Comparison of ENCODE assay signal across 8 mouse cellular contexts in the genomic region with DNA sequence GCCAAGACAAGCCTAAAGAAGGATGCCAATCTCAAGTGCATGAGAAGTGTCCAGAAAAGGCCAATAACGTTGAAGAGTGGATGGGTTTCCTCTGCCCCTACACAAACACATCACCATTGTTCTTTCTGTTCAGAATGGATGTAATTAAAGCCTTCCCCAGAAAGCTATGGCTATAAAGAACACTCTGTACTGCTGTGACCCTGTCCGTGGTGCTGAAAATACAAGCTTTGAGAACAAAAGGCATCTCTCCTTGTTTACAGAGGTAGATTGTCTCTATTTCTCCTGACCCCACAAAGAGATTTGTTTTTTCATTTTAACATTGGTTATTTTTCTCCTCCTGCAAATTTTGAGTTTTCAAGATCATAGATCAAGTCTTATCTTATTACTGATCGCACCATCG.
DNase-seq lines count a peak whose midpoint lies in the region; ATAC-seq and TF ChIP-seq lines count a peak whose summit lies in the region.

No protein-coding gene starts in this region.

- H3K9me3 ChIP-seq in kidney, embryonic 14.5 days (ENCODE audit: control insufficient read depth, low read length): no peaks in the 10 kb centered on the region
- no peaks in the 10 kb centered on the region for H3K9me3 ChIP-seq in midbrain, postnatal 0 days (ENCODE audit: low read length)

- no peak overlapping the region for H3K9ac ChIP-seq in kidney, embryonic 14.5 days (ENCODE audit: low read depth, low read length)
- H3K9ac ChIP-seq in midbrain, postnatal 0 days (replicated peaks; ENCODE audit: low read length, poor library complexity, severe bottlenecking): no peak overlapping the region

- ATAC-seq in kidney, embryonic 14.5 days (ENCODE audit: low FRiP score, low TSS enrichment): no peak
- no peak for ATAC-seq in midbrain, postnatal 0 days (ENCODE audit: low FRiP score)

- no peaks in the 10 kb centered on the region for H3K36me3 ChIP-seq in kidney, embryonic 14.5 days (ENCODE audit: control insufficient read depth, insufficient read depth, low read length)
- no peaks in the 10 kb centered on the region for H3K36me3 ChIP-seq in midbrain, postnatal 0 days (ENCODE audit: insufficient read depth, low read length)

- no peaks in the 10 kb centered on the region for H3K4me1 ChIP-seq in kidney, embryonic 14.5 days (ENCODE audit: control insufficient read depth, insufficient read depth, low read length)
- H3K4me1 ChIP-seq in midbrain, postnatal 0 days (ENCODE audit: insufficient read depth, low read length): no peaks in the 10 kb centered on the region

- no peak overlapping the region for H3K4me3 ChIP-seq in kidney, embryonic 14.5 days (ENCODE audit: low read length)
- no peak overlapping the region for H3K4me3 ChIP-seq in midbrain, postnatal 0 days (ENCODE audit: low read depth, low read length)

- H3K27me3 ChIP-seq in kidney, embryonic 14.5 days (ENCODE audit: control insufficient read depth, insufficient read depth, low read length): no peaks in the 10 kb centered on the region
- no peaks in the 10 kb centered on the region for H3K27me3 ChIP-seq in midbrain, postnatal 0 days (ENCODE audit: insufficient read depth, low read length)

- no peak overlapping the region for H3K27ac ChIP-seq in kidney, embryonic 14.5 days (ENCODE audit: low read depth, low read length)
- no peak overlapping the region for H3K27ac ChIP-seq in midbrain, postnatal 0 days (ENCODE audit: low read depth, low read length)

- H3K4me2 ChIP-seq in kidney, embryonic 14.5 days (replicated peaks; ENCODE audit: low read depth, low read length): no peak overlapping the region
- H3K4me2 ChIP-seq in midbrain, postnatal 0 days (ENCODE audit: low read depth, low read length, poor library complexity, severe bottlenecking): no peak overlapping the region

- 44% methylated on average over 4 of the region's 4 CpGs for WGBS in kidney, embryonic 14.5 days
- 47% methylated on average over 4 of the region's 4 CpGs for WGBS in midbrain, postnatal 0 days

- peak; percentile 44 for DNase-seq in kidney, postnatal 14 days
- peak; percentile 31 for DNase-seq in Muller cell, postnatal 12 days (ENCODE audit: inconsistent ontology term)
- peak; percentile 28 for DNase-seq in c-Kit-positive CD71-negative TER-119-negative erythroid progenitor cells, embryonic 14.5 days (ENCODE audit: low read depth)
- peak; percentile 30 for DNase-seq in midbrain, postnatal 0 days (ENCODE audit: low spot score)
- DNase-seq in spleen, adult 12 weeks (ENCODE audit: low spot score): no peak
- no peak for DNase-seq in frontal cortex, postnatal 25 days (ENCODE audit: low spot score in 2 of 2)
- DNase-seq in right cerebral cortex, adult 2 months (ENCODE audit: low spot score in 2 of 2): no peak

- TF ChIP-seq CTCF in midbrain, postnatal 0 days (IDR thresholded peaks at IDR 0.05): no peak

Comparison
In these comparisons a context has a peak if more than half of its experiments do, and no peak if none do; other contexts are left out.
1. DNase-seq: peak in kidney, postnatal 14 days (single experiment), Muller cell, postnatal 12 days (single experiment), c-Kit-positive CD71-negative TER-119-negative erythroid progenitor cells, embryonic 14.5 days (single experiment) and midbrain, postnatal 0 days (single experiment); none in spleen, adult 12 weeks (single experiment), frontal cortex, postnatal 25 days (0 of 2) and right cerebral cortex, adult 2 months (0 of 2).